Mouse (Mus musculus) thymus, postnatal 14 days (tissue): ENCODE measurements around the gene Zfp661.
"Not testable (repeated sequence)": the region's sequence is repeated elsewhere in the genome, so short reads cannot be mapped to it uniquely, and the experiment has no call there.

Source experiments
- DNase-seq: peaks from one replicate; pipeline ENCODE4 v3.0.0; 2021

Gene Zfp661

GRCm38 (mm10) chr2:127586694-127587513, at the start of gene Zfp661, which contains the start of gene Mrps5:
Gene Zfp661, minus strand, starts transcription at chr2:127587094.
Gene Mrps5, plus strand, starts transcription at chr2:127587222.
- DNase-seq, result peak; percentile 85

- no peak for DNase-seq
These were observed 48.7 kb upstream of the Zfp661 start for GRCm38 (mm10) chr2:127635581-127635980.

GRCm38 (mm10) chr2:127632601-127633000, 45.7 kb upstream of the Zfp661 start:
- no peak for DNase-seq

DNA sequence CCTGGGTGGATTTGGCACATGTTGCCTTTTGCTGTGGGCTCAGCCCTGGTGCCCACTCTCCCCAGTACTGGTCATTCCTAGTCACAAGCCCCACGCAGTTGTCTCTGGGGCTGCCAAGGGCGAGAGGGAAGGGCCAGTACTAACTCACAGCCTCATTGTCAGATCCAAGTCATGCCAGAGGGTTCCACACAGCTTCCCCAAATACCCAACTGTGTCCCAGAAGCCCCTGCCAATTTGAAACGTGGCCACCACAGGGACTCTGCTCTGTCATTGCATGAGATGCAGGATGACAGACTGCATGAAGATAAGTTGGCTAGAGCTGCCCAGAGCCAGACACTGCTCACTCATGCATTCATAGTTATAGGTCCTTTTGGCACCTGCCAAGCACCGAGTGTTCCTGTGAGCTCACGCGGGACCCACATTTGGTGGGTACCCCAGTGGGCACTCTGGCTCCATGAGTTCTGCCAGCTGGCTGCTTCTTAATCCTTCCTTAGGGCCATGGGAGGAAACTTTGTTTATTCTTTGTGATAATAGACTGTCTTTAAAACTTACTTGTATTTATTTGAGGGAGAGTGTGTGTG, 41.2 kb upstream of the Zfp661 start:
- no peak for DNase-seq

GRCm38 (mm10) chr2:127627354-127627753, 40.5 kb upstream of the Zfp661 start:
- DNase-seq, result no peak

GRCm38 (mm10) chr2:127625659-127626058, 38.8 kb upstream of the Zfp661 start:
- no peak for DNase-seq

- no peak for DNase-seq
These were observed 37.9 kb upstream of the Zfp661 start for GRCm38 (mm10) chr2:127624786-127625185.

- no peak for DNase-seq
These were observed 35.2 kb upstream of the Zfp661 start for GRCm38 (mm10) chr2:127622065-127622464.

DNA sequence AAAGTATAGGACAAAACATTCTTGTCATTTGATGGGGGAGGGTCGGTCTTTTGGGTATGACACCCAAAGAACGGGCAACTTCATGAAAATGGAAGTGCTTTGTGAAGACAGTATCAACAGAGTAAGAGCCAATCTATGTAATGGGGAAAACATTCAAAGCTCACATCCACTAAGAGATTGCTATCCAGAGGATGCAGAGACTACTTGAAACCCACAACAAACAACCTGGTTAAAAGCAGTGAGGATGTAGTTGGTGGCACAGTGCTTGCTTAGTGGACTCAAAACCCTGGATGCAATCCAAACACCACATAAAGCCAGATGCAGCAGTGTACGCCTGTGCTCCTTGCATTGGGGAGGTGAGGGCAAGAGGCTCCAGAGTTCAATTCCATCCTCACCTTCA, 32.4 kb upstream of the Zfp661 start:
- DNase-seq, result peak; percentile 4

- DNase-seq, result no peak
These were observed 25.4 kb upstream of the Zfp661 start for GRCm38 (mm10) chr2:127612288-127612687.

GRCm38 (mm10) chr2:127611386-127611785, 24.5 kb upstream of the Zfp661 start:
- DNase-seq, result no peak

GRCm38 (mm10) chr2:127608986-127609385, 22.1 kb upstream of the Zfp661 start:
- no peak for DNase-seq

DNA sequence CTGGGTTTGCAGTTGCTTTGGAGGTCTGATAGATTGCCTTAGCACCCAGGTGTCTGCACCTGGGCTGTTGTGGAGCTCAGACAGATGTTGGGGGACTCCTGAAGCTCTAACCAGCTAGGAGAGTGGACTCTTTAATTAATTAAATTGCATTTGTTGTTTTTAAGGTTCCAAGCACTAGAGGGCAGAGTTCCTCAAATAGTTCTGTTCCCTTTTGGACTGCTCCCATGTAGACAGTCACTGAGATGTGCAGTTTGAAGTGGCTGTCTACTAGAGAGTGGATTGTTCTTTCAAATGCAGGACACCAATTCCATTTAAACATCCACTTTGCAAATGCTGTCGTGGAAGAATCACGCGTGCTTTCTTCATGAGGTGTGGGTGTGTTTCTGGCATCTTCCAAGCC, 21.3 kb upstream of the Zfp661 start:
- DNase-seq, result no peak

DNA sequence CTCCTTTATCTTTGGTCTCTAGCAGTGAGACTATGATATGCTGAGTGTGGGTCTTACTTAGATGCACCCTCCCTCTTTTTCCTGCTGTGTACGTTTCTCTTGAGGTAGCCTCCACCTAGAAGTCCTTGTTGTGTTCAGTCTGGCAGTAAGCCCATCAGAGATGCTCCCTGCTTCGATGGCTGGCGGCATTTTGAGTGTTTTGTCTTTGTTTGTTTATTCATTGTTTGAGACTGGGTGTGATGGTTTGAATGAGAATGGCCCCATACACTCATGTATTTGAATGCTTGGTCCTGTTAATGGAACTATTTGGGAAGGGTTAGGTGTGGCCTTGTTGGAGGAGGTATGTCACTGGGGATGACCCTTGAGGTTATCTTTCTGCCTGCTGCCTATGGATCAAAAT, 18.3 kb upstream of the Zfp661 start:
- DNase-seq, result no peak

- DNase-seq, result not testable (repeated sequence)
These were observed 16.5 kb upstream of the Zfp661 start for GRCm38 (mm10) chr2:127603383-127603782.

DNA sequence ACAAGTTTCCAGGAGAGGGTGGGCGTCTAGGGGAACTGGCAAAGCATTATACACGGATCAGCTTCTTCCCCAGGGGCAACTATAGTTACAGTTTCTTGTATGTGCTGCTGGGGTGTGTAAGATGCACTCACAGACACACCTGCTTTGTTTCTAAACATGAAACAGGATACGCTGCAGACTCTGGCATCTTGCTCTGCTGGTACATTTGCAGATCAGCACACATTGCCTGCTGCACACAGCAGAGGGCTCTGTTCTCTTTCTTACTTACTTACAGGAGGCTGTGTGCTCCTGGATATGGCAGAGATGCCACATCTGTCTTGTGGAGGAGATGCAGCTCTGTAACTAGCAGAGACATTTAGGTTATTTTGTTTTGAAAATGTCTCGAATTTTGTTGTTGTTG, 3.9 kb upstream of the Zfp661 start:
- DNase-seq, result peak; percentile 61

DNA sequence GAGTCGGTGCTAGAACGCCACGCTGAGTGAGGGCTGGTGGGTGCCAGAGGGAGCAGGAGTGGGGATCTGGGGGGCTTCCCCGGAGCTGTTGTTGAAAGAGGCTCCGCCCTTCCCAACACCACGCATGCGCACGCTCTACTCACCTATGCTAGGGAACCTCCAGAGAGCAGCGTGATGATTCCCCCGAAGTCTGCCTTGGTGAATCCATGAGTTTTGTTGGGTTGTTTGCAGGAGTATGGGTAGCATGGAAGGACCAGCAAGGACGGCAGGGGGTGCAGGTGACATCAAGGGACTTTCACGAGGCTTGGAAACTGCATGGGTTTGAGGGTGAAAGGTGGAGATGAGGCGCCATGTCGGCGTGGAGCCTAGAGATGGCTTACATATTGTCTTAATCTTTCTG, 3.3 kb upstream of the Zfp661 start:
- DNase-seq, result peak; percentile 69

GRCm38 (mm10) chr2:127588897-127589296, 2.0 kb upstream of the Zfp661 start:
- DNase-seq, result no peak

- DNase-seq, result no peak
These were observed 585 bp upstream of the Zfp661 start for GRCm38 (mm10) chr2:127587514-127587844.

GRCm38 (mm10) chr2:127584436-127584858, 2.4 kb downstream of the Zfp661 start:
- peak; percentile 92 for DNase-seq

- DNase-seq, result no peak
These were observed 13.6 kb downstream of the Zfp661 start for GRCm38 (mm10) chr2:127573322-127573721.

GRCm38 (mm10) chr2:127559070-127559966, 27.6 kb downstream of the Zfp661 start:
- peak; percentile 92 for DNase-seq

DNA sequence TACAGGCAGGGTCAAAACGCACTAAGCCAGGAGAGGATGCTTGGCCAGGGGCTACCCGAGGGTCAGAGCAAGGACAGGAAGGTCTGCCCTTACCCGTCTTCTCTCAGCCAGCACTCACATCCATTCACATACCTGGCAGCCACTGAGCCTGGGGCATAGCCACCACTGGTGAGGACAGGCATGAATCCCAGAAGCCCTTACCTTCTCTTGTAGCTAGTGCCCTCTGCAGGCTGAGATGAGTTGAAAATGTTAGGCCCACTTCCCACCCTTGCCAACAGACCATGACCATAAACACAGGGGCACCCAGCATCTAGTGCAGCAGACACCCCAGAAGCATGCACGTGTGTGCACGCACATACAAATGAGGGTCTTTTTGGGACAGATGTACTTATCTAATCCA, 35.8 kb downstream of the Zfp661 start:
- DNase-seq, result peak; percentile 35

DNA sequence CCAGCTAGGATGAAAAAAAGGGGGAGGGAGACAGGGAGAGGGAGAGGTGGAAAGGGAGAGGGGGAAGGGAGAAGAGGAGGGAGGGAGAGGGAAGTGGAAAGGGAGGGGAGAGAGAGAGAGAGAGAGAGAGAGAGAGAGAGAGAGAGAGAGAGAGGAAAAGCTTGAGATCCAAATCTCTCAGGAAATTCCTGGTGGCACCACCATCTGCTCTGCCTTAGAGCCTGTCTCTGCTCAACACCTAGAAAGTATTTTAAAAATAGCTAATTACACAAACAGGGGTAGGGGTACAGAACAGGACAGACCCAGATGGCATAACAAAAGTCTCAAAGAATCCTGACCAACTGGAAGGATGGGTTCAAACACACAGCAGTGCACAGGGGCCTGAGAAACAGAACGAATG, 36.4 kb downstream of the Zfp661 start:
- DNase-seq, result no peak
